Mouse (Mus musculus): Measurements from ENCODE around the gene Syn1.

The Syn1 gene

GRCm38 (mm10) chrX:20862105-20863065, 58.4 kb downstream of the Syn1 start:
- DNase-seq (ENCODE audit: low spot score), result no peak

- no peak for DNase-seq (ENCODE audit: low spot score)
Measured at GRCm38 (mm10) chrX:20861453-20862104, 59.2 kb downstream of the Syn1 start.

GRCm38 (mm10) chrX:20853794-20854193, 67.0 kb downstream of the Syn1 start:
- no peak for DNase-seq (ENCODE audit: low spot score)

- DNase-seq (ENCODE audit: low spot score), result peak; percentile 42
Measured at GRCm38 (mm10) chrX:20848256-20848984, 72.4 kb downstream of the Syn1 start.

- DNase-seq (ENCODE audit: low spot score), result no peak
Measured at GRCm38 (mm10) chrX:20847816-20848215, 73.0 kb downstream of the Syn1 start.

- no peak for DNase-seq (ENCODE audit: low spot score)
Measured at GRCm38 (mm10) chrX:20847232-20847631, 73.6 kb downstream of the Syn1 start.

GRCm38 (mm10) chrX:20828934-20829333, 91.9 kb downstream of the Syn1 start:
- DNase-seq (ENCODE audit: low spot score), result no peak

GRCm38 (mm10) chrX:20819708-20820426, 100.9 kb downstream of the Syn1 start:
- DNase-seq (ENCODE audit: low spot score), result no peak

- DNase-seq (ENCODE audit: low spot score), result peak; percentile 22
Measured at GRCm38 (mm10) chrX:20819204-20819628, 101.6 kb downstream of the Syn1 start.

- DNase-seq (ENCODE audit: low spot score), result no peak
Measured at GRCm38 (mm10) chrX:20816974-20817373, 103.8 kb downstream of the Syn1 start.

Data from urinary bladder, postnatal 10 days (tissue).